Mouse (Mus musculus) heart, embryonic 10.5 days (tissue): Measurements from ENCODE around the gene Lypd6. TPM values are rescaled to one million over a fixed set of nuclear protein-coding genes. Genes with fewer than 3 reads are reported as not detected.

Experiments used
- DNase-seq: peaks from one replicate; pipeline ENCODE4 v3.0.0-alpha.2; 2017; ENCODE audit warnings: low spot score
- H3K27ac ChIP-seq: fragments of 300-500 bp; sonication (generic); 2 replicates; pipeline ENCODE4 v1.5.1; 2016; ENCODE audit warnings: mild to moderate bottlenecking
- H3K27me3 ChIP-seq: fragments of 300-500 bp; sonication (generic); 2 replicates; pipeline ENCODE4 v1.6.1; 2016; ENCODE audit warnings: mild to moderate bottlenecking; ENCODE audit not compliant: poor library complexity, insufficient read depth, severe bottlenecking
- H3K36me3 ChIP-seq: fragments of 300-500 bp; sonication (generic); 2 replicates; pipeline ENCODE4 v1.6.1; 2016; ENCODE audit warnings: mild to moderate bottlenecking, moderate library complexity
- H3K4me1 ChIP-seq: fragments of 300-500 bp; sonication (generic); 2 replicates; pipeline ENCODE4 v1.6.1; 2016; ENCODE audit warnings: mild to moderate bottlenecking
- H3K4me3 ChIP-seq: fragments of 300-500 bp; sonication (generic); 2 replicates; pipeline ENCODE4 v1.5.1; 2016; ENCODE audit warnings: mild to moderate bottlenecking, moderate library complexity
- H3K9me3 ChIP-seq: fragments of 300-500 bp; sonication (generic); 2 replicates; pipeline ENCODE4 v1.6.1; 2016; ENCODE audit warnings: mild to moderate bottlenecking, moderate library complexity
- WGBS: fragments of 180-500 bp; shearing (Covaris S2); methylation state at CpG from one replicate; pipeline ENCODE4 v1.1.7; 2016; 5-methylcytosine and 5-hydroxymethylcytosine counted together
- polyA plus RNA-seq: library from polyadenylated mRNA; unstranded; fragments of >200 nt; fragmentation: Nextera tagmentation; extraction: Ambion mirVana; gene quantifications from 2 replicates; pipeline ENCODE4 v1.2.1, GENCODE M21; 2016

Gene Lypd6
- polyA plus RNA-seq, 1 experiment from 2014 or later: 8.7 TPM

GRCm38 (mm10) chr2:50119101-50119500 is 52.9 kb downstream of the Lypd6 start:
- Histone ChIP-seq H3K4me1 (peaks cover 3% of the 10 kb centered on the region; the same call in 1 of the 2 replicates), H3K9me3 (no peaks in the 10 kb centered on the region), H3K27ac (no peak overlapping the region), H3K4me3 (no peak overlapping the region), H3K36me3 (no peaks in the 10 kb centered on the region), H3K27me3 (no peaks in the 10 kb centered on the region)
- peak; percentile 67 for DNase-seq
- WGBS: 89% methylated on average over 7 of the region's 7 CpGs

GRCm38 (mm10) chr2:50120839-50121238 is 54.6 kb downstream of the Lypd6 start:
- H3K9me3 ChIP-seq: no peaks in the 10 kb centered on the region
- 82% methylated on average over 9 of the region's 9 CpGs for WGBS
- peak; percentile 45 for DNase-seq
- no peaks in the 10 kb centered on the region for H3K27me3 ChIP-seq
- no peak overlapping the region for H3K27ac ChIP-seq
- no peak overlapping the region for H3K4me3 ChIP-seq
- H3K4me1 ChIP-seq: no peaks in the 10 kb centered on the region
- no peaks in the 10 kb centered on the region for H3K36me3 ChIP-seq

GRCm38 (mm10) chr2:50123376-50123775 is 57.1 kb downstream of the Lypd6 start:
- H3K4me1 ChIP-seq: no peaks in the 10 kb centered on the region
- H3K27ac ChIP-seq: no peak overlapping the region
- DNase-seq: no peak
- WGBS: 85% methylated on average over 5 of the region's 5 CpGs
- H3K4me3 ChIP-seq: no peak overlapping the region
- H3K9me3 ChIP-seq: no peaks in the 10 kb centered on the region
- H3K36me3 ChIP-seq: no peaks in the 10 kb centered on the region
- no peaks in the 10 kb centered on the region for H3K27me3 ChIP-seq

GRCm38 (mm10) chr2:50127513-50128175 is 61.4 kb downstream of the Lypd6 start:
- Histone ChIP-seq H3K4me3 (no peak overlapping the region), H3K9me3 (no peaks in the 10 kb centered on the region), H3K4me1 (0 out of 2 replicates have a peak, but pooled peaks cover 3% of the 10 kb centered on the region), H3K36me3 (no peaks in the 10 kb centered on the region), H3K27me3 (no peaks in the 10 kb centered on the region), H3K27ac (no peak overlapping the region)
- DNase-seq: peak; percentile 64
- 85% methylated on average over 9 of the region's 9 CpGs for WGBS

- Histone ChIP-seq H3K36me3 (no peaks in the 10 kb centered on the region), H3K27ac (no peak overlapping the region), H3K27me3 (no peaks in the 10 kb centered on the region), H3K4me1 (0 out of 2 replicates have a peak, but pooled peaks cover 3% of the 10 kb centered on the region), H3K4me3 (no peak overlapping the region), H3K9me3 (no peaks in the 10 kb centered on the region)
- WGBS: 75% methylated on average over 12 of the region's 12 CpGs
- peak; percentile 58 for DNase-seq
Observed at GRCm38 (mm10) chr2:50128322-50129277, 62.4 kb downstream of the Lypd6 start.

GRCm38 (mm10) chr2:50130674-50131073 is 64.4 kb downstream of the Lypd6 start:
- 88% methylated on average over 3 of the region's 3 CpGs for WGBS
- no peaks in the 10 kb centered on the region for H3K27me3 ChIP-seq
- no peaks in the 10 kb centered on the region for H3K36me3 ChIP-seq
- H3K27ac ChIP-seq: no peak overlapping the region
- no peak overlapping the region for H3K4me3 ChIP-seq
- DNase-seq: peak; percentile 25
- no peaks in the 10 kb centered on the region for H3K9me3 ChIP-seq
- H3K4me1 ChIP-seq: 0 out of 2 replicates have a peak, but pooled peaks cover 3% of the 10 kb centered on the region

- Histone ChIP-seq H3K27me3 (no peaks in the 10 kb centered on the region), H3K9me3 (no peaks in the 10 kb centered on the region), H3K4me3 (no peak overlapping the region), H3K27ac (no peak overlapping the region), H3K4me1 (peaks cover 7% of the 10 kb centered on the region), H3K36me3 (no peaks in the 10 kb centered on the region)
- 70% methylated on average over 6 of the region's 6 CpGs for WGBS
- no peak for DNase-seq
Observed at GRCm38 (mm10) chr2:50143672-50144071, 77.4 kb downstream of the Lypd6 start.

- peaks cover 26% of the 10 kb centered on the region for H3K4me1 ChIP-seq
- DNase-seq: no peak
- WGBS: 79% methylated on average over 9 of the region's 9 CpGs
- H3K27ac ChIP-seq: no peak overlapping the region
- no peaks in the 10 kb centered on the region for H3K27me3 ChIP-seq
- no peaks in the 10 kb centered on the region for H3K9me3 ChIP-seq
- no peaks in the 10 kb centered on the region for H3K36me3 ChIP-seq
- no peak overlapping the region for H3K4me3 ChIP-seq
Observed at GRCm38 (mm10) chr2:50147308-50147707, 81.1 kb downstream of the Lypd6 start.

- Histone ChIP-seq H3K27me3 (no peaks in the 10 kb centered on the region), H3K9me3 (no peaks in the 10 kb centered on the region), H3K4me1 (peaks cover 26% of the 10 kb centered on the region), H3K4me3 (no peak overlapping the region), H3K36me3 (no peaks in the 10 kb centered on the region), H3K27ac (no peak overlapping the region)
- 73% methylated on average over 6 of the region's 6 CpGs for WGBS
- DNase-seq: no peak
Observed at GRCm38 (mm10) chr2:50149257-50150202, 83.3 kb downstream of the Lypd6 start.

GRCm38 (mm10) chr2:50150203-50150590 is 84.0 kb downstream of the Lypd6 start:
- no peak overlapping the region for H3K27ac ChIP-seq
- H3K4me3 ChIP-seq: no peak overlapping the region
- peaks cover 26% of the 10 kb centered on the region for H3K4me1 ChIP-seq
- H3K9me3 ChIP-seq: no peaks in the 10 kb centered on the region
- H3K27me3 ChIP-seq: no peaks in the 10 kb centered on the region
- WGBS: 53% methylated on average over 7 of the region's 7 CpGs
- peak; percentile 79 for DNase-seq
- no peaks in the 10 kb centered on the region for H3K36me3 ChIP-seq

- DNase-seq: no peak
- H3K4me3 ChIP-seq: no peak overlapping the region
- H3K36me3 ChIP-seq: no peaks in the 10 kb centered on the region
- H3K27me3 ChIP-seq: no peaks in the 10 kb centered on the region
- H3K27ac ChIP-seq: no peak overlapping the region
- H3K4me1 ChIP-seq: peaks cover 26% of the 10 kb centered on the region
- WGBS: 58% methylated on average over 5 of the region's 5 CpGs
- H3K9me3 ChIP-seq: no peaks in the 10 kb centered on the region
Observed at GRCm38 (mm10) chr2:50150816-50151215, 84.6 kb downstream of the Lypd6 start.

- 43% methylated on average over 2 of the region's 2 CpGs for WGBS
- peaks cover 26% of the 10 kb centered on the region for H3K4me1 ChIP-seq
- no peak overlapping the region for H3K27ac ChIP-seq
- H3K4me3 ChIP-seq: no peak overlapping the region
- no peaks in the 10 kb centered on the region for H3K9me3 ChIP-seq
- no peaks in the 10 kb centered on the region for H3K27me3 ChIP-seq
- H3K36me3 ChIP-seq: peaks cover 4% of the 10 kb centered on the region
- DNase-seq: no peak
Observed at GRCm38 (mm10) chr2:50151401-50151800, 85.2 kb downstream of the Lypd6 start.
